Mouse (Mus musculus) stomach, embryonic 15.5 days (tissue): Measurements from ENCODE around the gene Grm8. TPM values are rescaled to one million over a fixed set of nuclear protein-coding genes. Genes with fewer than 3 reads are reported as not detected.

Experiments used
- ATAC-seq: fragments of 200-750 bp; cut with Nextera tagmentation; 2 replicates; pipeline ENCODE4 v1.8.0; 2017; ENCODE audit warnings: low read depth, moderate number of reproducible peaks, moderate TSS enrichment; ENCODE audit not compliant: insufficient read depth, low FRiP score
- H3K27ac ChIP-seq: fragments of 300-500 bp; sonication (generic); 2 replicates; pipeline ENCODE4 v1.5.1; 2015; ENCODE audit warnings: mild to moderate bottlenecking, inconsistent platforms
- H3K27me3 ChIP-seq: fragments of 300-500 bp; sonication (generic); replicated peaks from 2 replicates; pipeline ENCODE4 v1.6.1; 2015; ENCODE audit warnings: inconsistent platforms
- H3K36me3 ChIP-seq: fragments of 300-500 bp; sonication (generic); 2 replicates; pipeline ENCODE4 v1.6.1; 2015; ENCODE audit warnings: inconsistent platforms
- H3K4me1 ChIP-seq: fragments of 300-500 bp; sonication (generic); 2 replicates; pipeline ENCODE4 v1.6.1; 2015; ENCODE audit warnings: inconsistent platforms
- H3K4me2 ChIP-seq: fragments of 300-500 bp; sonication (generic); 2 replicates; pipeline ENCODE4 v1.6.1; 2015; ENCODE audit warnings: mild to moderate bottlenecking, inconsistent platforms
- H3K4me3 ChIP-seq: fragments of 300-500 bp; sonication (generic); replicated peaks from 2 replicates; pipeline ENCODE4 v1.5.1; 2015; ENCODE audit warnings: inconsistent platforms
- H3K9ac ChIP-seq: fragments of 300-500 bp; sonication (generic); 2 replicates; pipeline ENCODE4 v1.6.1; 2015; ENCODE audit warnings: inconsistent platforms
- H3K9me3 ChIP-seq: fragments of 300-500 bp; sonication (generic); 2 replicates; pipeline ENCODE4 v1.6.1; 2016; ENCODE audit warnings: inconsistent platforms
- WGBS: fragments of 180-500 bp; shearing (Covaris S2); methylation state at CpG from one replicate; pipeline ENCODE4 v1.1.7; 2015; 5-methylcytosine and 5-hydroxymethylcytosine counted together
- polyA plus RNA-seq: library from polyadenylated mRNA; unstranded; fragments of >200 nt; fragmentation: Nextera tagmentation; extraction: Ambion mirVana; gene quantifications from 2 replicates; pipeline ENCODE4 v1.2.1, GENCODE M21; 2015

Gene Grm8
- polyA plus RNA-seq, 1 experiment from 2014 or later, result 1.6 TPM

GRCm38 (mm10) chr6:27812789-27813188 lies 322.2 kb downstream of the Grm8 start:
- ATAC-seq, result no peak
- Histone ChIP-seq H3K36me3 (no peaks in the 10 kb centered on the region), H3K27ac (no peak overlapping the region), H3K9ac (no peak overlapping the region), H3K4me2 (no peak overlapping the region), H3K4me1 (no peaks in the 10 kb centered on the region), H3K27me3 (no peaks in the 10 kb centered on the region), H3K4me3 (no peak overlapping the region), H3K9me3 (no peaks in the 10 kb centered on the region)
- whole genome bisulfite sequencing, result 72% methylated on average over 5 of the region's 5 CpGs

GRCm38 (mm10) chr6:27809996-27810395 lies 325.0 kb downstream of the Grm8 start:
- Histone ChIP-seq H3K4me2 (no peak overlapping the region), H3K9ac (no peak overlapping the region)
- 80% methylated on average over 6 of the region's 6 CpGs for WGBS

GRCm38 (mm10) chr6:27806741-27807140 lies 328.2 kb downstream of the Grm8 start:
- no peak for ATAC-seq
- no peak overlapping the region for H3K9ac ChIP-seq

More at GRCm38 (mm10) chr6:27809996-27810395, 325.0 kb downstream of the Grm8 start:
- Histone ChIP-seq H3K27ac (no peak overlapping the region), H3K4me3 (no peak overlapping the region), H3K9me3 (no peaks in the 10 kb centered on the region), H3K27me3 (no peaks in the 10 kb centered on the region), H3K4me1 (no peaks in the 10 kb centered on the region), H3K36me3 (no peaks in the 10 kb centered on the region)
- no peak for ATAC-seq

GRCm38 (mm10) chr6:27800881-27801572 lies 334.0 kb downstream of the Grm8 start:
- Histone ChIP-seq H3K27me3 (no peaks in the 10 kb centered on the region), H3K36me3 (no peaks in the 10 kb centered on the region), H3K4me3 (no peak overlapping the region), H3K27ac (no peak overlapping the region), H3K9ac (no peak overlapping the region), H3K4me2 (no peak overlapping the region), H3K4me1 (no peaks in the 10 kb centered on the region), H3K9me3 (no peaks in the 10 kb centered on the region)
- 58% methylated on average over 6 of the region's 6 CpGs for WGBS
- ATAC-seq, result no peak

More at GRCm38 (mm10) chr6:27806741-27807140, 328.2 kb downstream of the Grm8 start:
- no peak overlapping the region for H3K4me2 ChIP-seq
- H3K27ac ChIP-seq, result no peak overlapping the region
- no peaks in the 10 kb centered on the region for H3K27me3 ChIP-seq
- H3K36me3 ChIP-seq, result no peaks in the 10 kb centered on the region
- no peaks in the 10 kb centered on the region for H3K4me1 ChIP-seq
- no peaks in the 10 kb centered on the region for H3K9me3 ChIP-seq
- no peak overlapping the region for H3K4me3 ChIP-seq

- WGBS, result 88% methylated on average over 3 of the region's 3 CpGs
- Histone ChIP-seq H3K9ac (no peak overlapping the region), H3K4me3 (no peak overlapping the region), H3K4me2 (no peak overlapping the region), H3K27ac (no peak overlapping the region), H3K9me3 (no peaks in the 10 kb centered on the region), H3K4me1 (no peaks in the 10 kb centered on the region), H3K27me3 (no peaks in the 10 kb centered on the region), H3K36me3 (no peaks in the 10 kb centered on the region)
- no peak for ATAC-seq
Observed at GRCm38 (mm10) chr6:27798735-27799134, 336.2 kb downstream of the Grm8 start.

GRCm38 (mm10) chr6:27789566-27789965 lies 345.4 kb downstream of the Grm8 start:
- no peaks in the 10 kb centered on the region for H3K9me3 ChIP-seq
- no peak overlapping the region for H3K9ac ChIP-seq
- H3K36me3 ChIP-seq, result no peaks in the 10 kb centered on the region
- H3K27me3 ChIP-seq, result no peaks in the 10 kb centered on the region
- WGBS, result 90% methylated on average over 3 of the region's 3 CpGs
- H3K27ac ChIP-seq, result no peak overlapping the region
- no peak for ATAC-seq
- H3K4me1 ChIP-seq, result no peaks in the 10 kb centered on the region
- H3K4me2 ChIP-seq, result no peak overlapping the region
- no peak overlapping the region for H3K4me3 ChIP-seq

GRCm38 (mm10) chr6:27789151-27789550 lies 345.8 kb downstream of the Grm8 start:
- H3K36me3 ChIP-seq, result no peaks in the 10 kb centered on the region
- no peak overlapping the region for H3K4me2 ChIP-seq
- H3K4me1 ChIP-seq, result no peaks in the 10 kb centered on the region
- H3K9ac ChIP-seq, result no peak overlapping the region
- H3K4me3 ChIP-seq, result no peak overlapping the region
- 87% methylated on average over 4 of the region's 4 CpGs for WGBS
- no peak for ATAC-seq
- no peak overlapping the region for H3K27ac ChIP-seq
- no peaks in the 10 kb centered on the region for H3K9me3 ChIP-seq
- H3K27me3 ChIP-seq, result no peaks in the 10 kb centered on the region

GRCm38 (mm10) chr6:27782251-27782650 lies 352.7 kb downstream of the Grm8 start:
- no peaks in the 10 kb centered on the region for H3K4me1 ChIP-seq
- no peaks in the 10 kb centered on the region for H3K9me3 ChIP-seq
- H3K27ac ChIP-seq, result no peak overlapping the region
- no peak overlapping the region for H3K4me3 ChIP-seq
- H3K9ac ChIP-seq, result no peak overlapping the region
- ATAC-seq, result no peak
- no peaks in the 10 kb centered on the region for H3K36me3 ChIP-seq
- H3K4me2 ChIP-seq, result no peak overlapping the region
- H3K27me3 ChIP-seq, result no peaks in the 10 kb centered on the region
- WGBS, result 61% methylated on average over 1 of the region's 1 CpGs

- no peak for ATAC-seq
- no peaks in the 10 kb centered on the region for H3K27me3 ChIP-seq
- no peak overlapping the region for H3K4me3 ChIP-seq
- no peaks in the 10 kb centered on the region for H3K36me3 ChIP-seq
- H3K4me1 ChIP-seq, result no peaks in the 10 kb centered on the region
- H3K27ac ChIP-seq, result no peak overlapping the region
- no peak overlapping the region for H3K4me2 ChIP-seq
- no peaks in the 10 kb centered on the region for H3K9me3 ChIP-seq
- no peak overlapping the region for H3K9ac ChIP-seq
- 76% methylated on average over 3 of the region's 3 CpGs for WGBS
Observed at GRCm38 (mm10) chr6:27781371-27781770, 353.6 kb downstream of the Grm8 start.

GRCm38 (mm10) chr6:27775646-27776271 lies 359.2 kb downstream of the Grm8 start:
- Histone ChIP-seq H3K27me3 (no peaks in the 10 kb centered on the region), H3K4me2 (no peak overlapping the region), H3K27ac (no peak overlapping the region), H3K36me3 (no peaks in the 10 kb centered on the region), H3K4me3 (no peak overlapping the region), H3K9ac (no peak overlapping the region), H3K9me3 (no peaks in the 10 kb centered on the region), H3K4me1 (no peaks in the 10 kb centered on the region)
- ATAC-seq, result no peak
- 74% methylated on average over 4 of the region's 4 CpGs for WGBS

- Histone ChIP-seq H3K36me3 (no peaks in the 10 kb centered on the region), H3K9me3 (no peaks in the 10 kb centered on the region), H3K4me3 (no peak overlapping the region), H3K4me2 (no peak overlapping the region), H3K4me1 (no peaks in the 10 kb centered on the region), H3K27ac (no peak overlapping the region), H3K9ac (no peak overlapping the region), H3K27me3 (no peaks in the 10 kb centered on the region)
- no peak for ATAC-seq
- WGBS, result 75% methylated on average over 6 of the region's 6 CpGs
Observed at GRCm38 (mm10) chr6:27762061-27762460, 372.9 kb downstream of the Grm8 start.

GRCm38 (mm10) chr6:27753290-27753829 lies 381.6 kb downstream of the Grm8 start:
- no peak overlapping the region for H3K4me2 ChIP-seq
- no peak overlapping the region for H3K27ac ChIP-seq
- no peaks in the 10 kb centered on the region for H3K9me3 ChIP-seq
- H3K4me1 ChIP-seq, result no peaks in the 10 kb centered on the region
- no peak overlapping the region for H3K4me3 ChIP-seq
- H3K9ac ChIP-seq, result no peak overlapping the region
- H3K27me3 ChIP-seq, result no peaks in the 10 kb centered on the region
- 86% methylated on average over 2 of the region's 2 CpGs for WGBS
- no peak for ATAC-seq
- H3K36me3 ChIP-seq, result no peaks in the 10 kb centered on the region
